Mouse (Mus musculus) embryonic facial prominence, embryonic 15.5 days (tissue): ENCODE data around the gene Sytl3. TPM values are rescaled to one million over a fixed set of nuclear protein-coding genes. Genes with fewer than 3 reads are reported as not detected.
"Not testable (repeated sequence)": the region's sequence is repeated elsewhere in the genome, so short reads cannot be mapped to it uniquely, and the experiment has no call there.

Experiments used
- ATAC-seq: fragments of 200-750 bp; cut with Nextera tagmentation; 2 replicates; pipeline ENCODE4 v1.8.0; 2017; ENCODE audit warnings: low read depth, moderate TSS enrichment; ENCODE audit not compliant: insufficient number of reproducible peaks, low FRiP score, low TSS enrichment
- H3K27ac ChIP-seq: fragments of 300-500 bp; sonication (generic); replicated peaks from 2 replicates; pipeline ENCODE4 v1.5.1; 2015; ENCODE audit warnings: mild to moderate bottlenecking, inconsistent platforms
- H3K27me3 ChIP-seq: fragments of 300-500 bp; sonication (generic); 2 replicates; pipeline ENCODE4 v1.6.1; 2015; ENCODE audit warnings: inconsistent platforms
- H3K36me3 ChIP-seq: fragments of 300-500 bp; sonication (generic); 2 replicates; pipeline ENCODE4 v1.6.1; 2015; ENCODE audit warnings: mild to moderate bottlenecking, inconsistent platforms
- H3K4me1 ChIP-seq: fragments of 300-500 bp; sonication (generic); 2 replicates; pipeline ENCODE4 v1.6.1; 2015; ENCODE audit warnings: inconsistent platforms
- H3K4me2 ChIP-seq: fragments of 300-500 bp; sonication (generic); replicated peaks from 2 replicates; pipeline ENCODE4 v1.6.1; 2015; ENCODE audit warnings: mild to moderate bottlenecking, inconsistent platforms
- H3K4me3 ChIP-seq: fragments of 300-500 bp; sonication (generic); replicated peaks from 2 replicates; pipeline ENCODE4 v1.5.1; 2015; ENCODE audit warnings: mild to moderate bottlenecking, inconsistent platforms
- H3K9ac ChIP-seq: fragments of 300-500 bp; sonication (generic); 2 replicates; pipeline ENCODE4 v1.6.1; 2015; ENCODE audit warnings: inconsistent platforms
- H3K9me3 ChIP-seq: fragments of 300-500 bp; sonication (generic); replicated peaks from 2 replicates; pipeline ENCODE4 v1.6.1; 2016; ENCODE audit warnings: inconsistent platforms
- whole genome bisulfite sequencing: fragments of 180-500 bp; shearing (Covaris S2); methylation state at CpG from one replicate; pipeline ENCODE4 v1.1.7; 2015; 5-methylcytosine and 5-hydroxymethylcytosine counted together
- polyA plus RNA-seq: library from polyadenylated mRNA; unstranded; fragments of >200 nt; fragmentation: Nextera tagmentation; extraction: Ambion mirVana; gene quantifications from 2 replicates; pipeline ENCODE4 v1.2.1, GENCODE M21; 2015

Sytl3 gene
- polyA plus RNA-seq, 1 experiment from 2014 or later, result 1.3 TPM

DNA sequence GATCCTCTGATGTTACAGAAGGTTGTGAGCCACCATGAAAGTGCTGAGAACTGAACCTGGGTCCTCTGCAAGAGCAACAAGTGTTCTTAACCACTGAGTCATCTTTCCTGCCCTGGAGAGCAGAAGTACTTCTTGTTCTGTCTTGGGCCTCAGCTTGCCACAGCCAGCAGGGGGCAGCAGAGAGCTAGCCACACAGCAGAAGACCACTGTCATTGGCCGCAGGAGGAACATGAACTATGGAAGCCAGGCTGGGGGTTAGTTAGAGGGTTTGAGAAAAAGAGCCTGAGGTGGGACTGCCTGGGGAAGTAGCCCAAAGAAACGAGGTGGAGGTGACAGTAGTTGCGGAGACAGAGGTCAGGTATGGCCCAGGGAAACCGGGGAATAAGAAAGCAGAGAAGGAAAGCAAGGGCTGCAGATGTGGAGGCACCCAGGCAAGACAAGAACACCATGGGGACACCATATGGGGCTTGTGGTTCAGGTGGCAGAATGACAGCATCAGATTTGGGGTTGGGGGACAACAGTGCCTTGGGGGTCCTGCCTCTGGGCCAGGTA, 38.4 kb downstream of the Sytl3 start:
- not testable (repeated sequence) for H3K4me1 ChIP-seq, H3K9me3 ChIP-seq, H3K4me2 ChIP-seq, H3K4me3 ChIP-seq, H3K27ac ChIP-seq, H3K9ac ChIP-seq, H3K27me3 ChIP-seq, H3K36me3 ChIP-seq
- 27% methylated on average over 4 of the region's 4 CpGs for WGBS
- ATAC-seq, result peak; percentile 25; the same call in 1 of the 2 replicates

DNA sequence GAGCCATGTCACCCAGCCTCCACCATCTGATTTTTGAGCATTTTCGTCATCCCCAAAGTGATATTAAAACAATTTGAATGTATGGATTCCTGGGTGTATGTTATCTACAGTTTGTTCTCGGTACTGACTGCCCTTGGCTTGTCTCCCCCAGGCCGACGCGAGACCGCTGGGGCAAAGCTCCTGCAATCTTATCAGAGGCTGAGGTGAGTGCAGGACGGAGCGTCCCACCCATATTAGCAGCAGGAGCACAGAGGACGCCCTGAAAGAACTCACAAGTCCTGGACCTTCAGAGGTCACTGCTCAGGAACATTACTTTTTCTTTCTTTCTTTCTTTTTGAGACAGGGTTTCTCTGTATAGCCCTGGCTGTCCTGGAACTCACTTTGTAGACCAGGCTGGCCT, 40.6 kb downstream of the Sytl3 start:
- H3K9ac ChIP-seq, H3K9me3 ChIP-seq, H3K36me3 ChIP-seq, H3K27me3 ChIP-seq, H3K27ac ChIP-seq, H3K4me3 ChIP-seq, ATAC-seq, H3K4me1 ChIP-seq, H3K4me2 ChIP-seq: not testable (repeated sequence)
- WGBS, result 90% methylated on average over 8 of the region's 9 CpGs

DNA sequence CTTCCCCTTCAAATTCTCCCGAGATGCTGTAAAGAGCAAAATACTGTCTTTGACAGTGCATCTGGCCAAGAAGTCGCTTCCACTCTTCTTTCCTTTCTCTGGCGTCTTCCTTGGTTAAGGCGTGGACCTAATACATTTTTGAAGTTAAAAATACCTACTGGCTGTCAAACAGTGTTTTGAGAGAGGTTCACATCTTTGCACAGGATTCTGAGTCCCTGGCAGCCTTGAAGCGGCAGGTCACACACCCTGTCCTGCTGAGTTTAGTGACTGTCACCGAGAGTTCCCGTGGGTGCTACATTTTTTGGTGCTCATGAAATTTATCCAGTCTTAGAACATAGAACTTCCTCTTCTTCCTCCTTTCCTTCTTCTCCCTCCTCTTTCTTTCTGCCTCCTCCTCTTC, 41.2 kb downstream of the Sytl3 start:
- ATAC-seq, H3K9ac ChIP-seq: not testable (repeated sequence)

DNA sequence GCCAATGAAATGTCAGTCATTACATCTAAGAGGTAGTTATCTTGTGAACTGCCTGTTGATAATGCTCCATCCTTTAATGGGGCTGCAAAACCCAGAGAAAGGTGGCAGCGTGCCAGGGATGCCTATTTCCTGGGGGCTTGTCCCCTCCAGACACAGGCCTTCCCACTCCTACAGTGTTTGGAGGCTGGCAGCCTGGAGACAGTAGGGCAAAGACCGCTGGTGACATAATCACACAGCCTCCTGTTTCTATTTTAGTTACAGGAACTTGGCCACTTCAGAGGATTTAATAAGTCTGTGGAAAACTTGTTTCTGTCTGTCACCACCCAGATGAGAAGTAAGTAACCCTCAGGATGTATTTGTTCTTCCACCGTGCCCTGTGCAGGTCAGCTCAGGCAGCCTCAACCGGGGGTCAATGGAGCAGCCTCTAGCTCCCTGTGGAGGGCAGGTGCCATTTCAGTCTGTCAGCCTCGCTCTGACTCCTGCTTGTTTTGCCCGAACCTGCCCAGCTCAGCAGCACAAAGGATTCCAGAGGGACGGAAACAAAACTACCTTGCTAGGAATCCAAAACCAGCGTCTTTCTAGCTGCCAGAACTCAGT, 43.8 kb downstream of the Sytl3 start:
- H3K4me3 ChIP-seq, H3K27ac ChIP-seq, H3K9me3 ChIP-seq, H3K4me2 ChIP-seq, H3K9ac ChIP-seq, H3K4me1 ChIP-seq, ATAC-seq, H3K27me3 ChIP-seq, H3K36me3 ChIP-seq: not testable (repeated sequence)
- 17% methylated on average over 3 of the region's 8 CpGs for WGBS

More for the DNA sequence above, 41.2 kb downstream of the Sytl3 start:
- H3K36me3 ChIP-seq, H3K4me1 ChIP-seq, H3K4me3 ChIP-seq, H3K27me3 ChIP-seq, H3K9me3 ChIP-seq, H3K27ac ChIP-seq, H3K4me2 ChIP-seq: not testable (repeated sequence)
- WGBS, result 76% methylated on average over 4 of the region's 7 CpGs

DNA sequence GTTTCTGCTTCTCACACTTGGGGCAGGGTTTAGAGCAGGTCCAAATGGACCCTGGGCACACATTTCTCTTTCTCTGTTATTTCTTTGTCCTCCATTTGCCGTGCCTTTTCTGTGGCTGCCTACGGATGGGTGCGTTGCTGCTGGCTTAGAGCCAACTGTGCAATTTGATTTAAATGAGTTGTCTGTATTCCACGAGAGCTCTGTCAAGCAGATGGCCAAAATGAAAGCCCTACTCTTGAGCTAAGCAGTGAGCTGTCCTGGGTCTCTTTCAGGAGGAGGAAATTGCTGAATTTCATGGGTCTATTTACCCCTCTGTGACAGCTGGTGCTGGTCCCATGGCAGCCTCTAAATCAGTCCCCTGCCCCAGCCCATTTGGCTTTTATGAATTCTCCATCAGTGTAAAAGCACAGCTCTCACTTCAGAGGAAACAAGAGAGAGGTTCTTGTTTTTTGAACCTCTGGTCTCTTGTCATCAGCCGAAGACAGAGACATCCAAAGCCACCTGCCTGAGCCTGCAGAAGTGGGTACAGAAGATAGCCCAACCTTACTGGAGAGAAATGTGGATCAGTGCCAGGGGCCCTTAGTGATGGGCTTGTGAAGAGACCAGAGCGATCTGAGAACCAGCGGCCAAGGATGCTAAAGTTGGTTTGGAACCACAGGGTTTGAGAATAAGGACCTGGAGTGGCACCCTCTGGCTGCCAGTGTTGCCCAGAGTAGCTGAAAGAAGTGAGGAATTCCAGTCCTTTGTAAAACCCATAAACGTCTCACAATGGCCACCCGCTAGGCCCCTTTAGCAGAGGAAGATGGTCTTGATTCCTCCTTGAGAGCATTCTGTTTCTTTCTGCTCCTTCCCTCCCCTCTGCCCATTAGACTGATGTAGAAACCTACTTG, 44.7 kb downstream of the Sytl3 start:
- not testable (repeated sequence) for H3K36me3 ChIP-seq, H3K9me3 ChIP-seq, H3K27me3 ChIP-seq, H3K4me2 ChIP-seq, H3K4me3 ChIP-seq, ATAC-seq, H3K4me1 ChIP-seq, H3K9ac ChIP-seq, H3K27ac ChIP-seq
- 48% methylated on average over 9 of the region's 9 CpGs for WGBS

DNA sequence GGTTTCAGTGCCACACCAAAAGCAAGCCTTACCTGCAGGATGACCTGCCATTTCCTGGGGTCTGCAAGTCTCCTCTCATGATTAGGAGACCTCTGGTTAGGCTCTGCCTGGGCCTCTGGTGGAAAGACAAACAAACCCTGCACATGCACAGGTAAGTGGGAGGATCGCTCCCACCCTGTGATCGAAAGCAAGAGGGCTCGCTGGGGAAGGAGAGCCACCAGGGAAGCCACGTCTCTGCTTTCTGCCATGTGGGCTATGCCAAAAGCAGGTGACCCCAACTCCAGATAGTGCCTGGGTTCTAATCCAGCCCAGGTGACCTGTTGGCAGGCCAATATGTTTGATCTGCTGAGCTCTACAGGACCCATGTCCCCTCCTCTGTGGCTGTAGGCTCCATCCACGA, 47.6 kb downstream of the Sytl3 start:
- not testable (repeated sequence) for H3K4me3 ChIP-seq, ATAC-seq, H3K27ac ChIP-seq, H3K9ac ChIP-seq, H3K36me3 ChIP-seq, H3K9me3 ChIP-seq, H3K4me2 ChIP-seq, H3K27me3 ChIP-seq, H3K4me1 ChIP-seq
- WGBS, result 88% methylated on average over 5 of the region's 5 CpGs

DNA sequence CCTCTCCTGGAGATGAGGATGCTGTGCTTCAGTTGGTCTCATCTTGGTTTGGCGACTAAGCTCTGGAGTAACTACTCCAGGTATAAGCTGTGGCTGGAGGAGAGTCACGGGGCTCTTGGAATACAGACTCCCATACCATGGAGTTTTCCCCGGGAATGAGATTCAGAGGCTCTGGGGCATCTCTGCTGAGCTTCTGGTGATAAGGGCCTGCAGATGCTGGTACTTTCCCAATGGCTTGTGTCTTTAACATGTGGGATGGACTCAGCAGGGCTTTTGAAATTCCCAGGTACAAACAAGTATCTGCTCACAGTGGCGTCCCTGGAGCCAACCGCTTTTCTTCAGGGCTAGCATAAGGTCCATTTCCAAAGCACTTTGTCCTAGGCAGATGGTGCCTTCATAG, 48.5 kb downstream of the Sytl3 start:
- H3K4me1 ChIP-seq, H3K36me3 ChIP-seq, H3K27me3 ChIP-seq, H3K4me2 ChIP-seq, H3K9ac ChIP-seq, H3K27ac ChIP-seq, ATAC-seq, H3K9me3 ChIP-seq, H3K4me3 ChIP-seq: not testable (repeated sequence)
- 84% methylated on average over 5 of the region's 5 CpGs for WGBS

DNA sequence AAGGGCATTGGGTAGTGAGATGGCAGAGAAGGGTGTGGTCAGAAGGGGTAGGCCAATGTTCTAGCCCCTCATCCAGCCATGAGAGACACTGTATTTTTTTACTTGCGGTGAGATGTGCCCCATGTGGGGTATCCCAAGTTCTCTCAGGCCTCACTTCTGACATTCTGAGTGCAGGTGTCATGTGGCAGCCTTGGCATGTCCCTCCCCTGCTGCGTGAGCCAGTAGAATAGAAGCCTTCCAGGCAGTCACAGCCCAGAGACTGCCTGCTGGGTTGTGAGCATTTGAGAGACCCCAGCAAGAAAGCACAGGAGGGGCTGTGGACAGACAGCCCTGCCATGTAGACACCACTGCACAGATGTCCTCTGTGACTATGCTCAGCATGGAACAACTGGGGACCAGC, 49.3 kb downstream of the Sytl3 start:
- H3K27me3 ChIP-seq, H3K9me3 ChIP-seq, H3K4me3 ChIP-seq, H3K9ac ChIP-seq, H3K4me2 ChIP-seq, ATAC-seq, H3K36me3 ChIP-seq, H3K27ac ChIP-seq, H3K4me1 ChIP-seq: not testable (repeated sequence)
- 72% methylated on average over 2 of the region's 2 CpGs for WGBS

DNA sequence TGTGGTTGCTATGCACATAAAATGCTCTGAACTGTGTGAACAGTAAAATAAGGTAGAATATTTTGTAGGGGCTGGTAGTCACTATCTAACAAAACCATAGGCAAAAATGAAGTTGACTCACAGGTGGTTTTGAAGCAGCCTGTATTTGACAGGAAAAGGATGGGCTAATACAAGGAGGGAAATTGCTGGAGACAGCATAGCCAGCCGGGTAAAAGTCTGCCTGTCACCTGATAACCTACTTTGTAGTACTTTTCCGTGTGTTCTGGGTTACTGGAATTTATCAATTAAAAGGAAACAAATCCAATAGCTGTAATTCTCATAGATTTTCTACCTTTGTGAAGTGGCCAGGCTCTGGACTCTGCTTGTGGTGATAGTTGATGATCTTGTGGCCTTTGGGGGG, 54.6 kb downstream of the Sytl3 start:
- ATAC-seq, H3K4me2 ChIP-seq, H3K27ac ChIP-seq, H3K4me3 ChIP-seq, H3K4me1 ChIP-seq, H3K9me3 ChIP-seq, H3K27me3 ChIP-seq, H3K36me3 ChIP-seq, H3K9ac ChIP-seq: not testable (repeated sequence)
- WGBS, result 51% methylated on average over 2 of the region's 2 CpGs

DNA sequence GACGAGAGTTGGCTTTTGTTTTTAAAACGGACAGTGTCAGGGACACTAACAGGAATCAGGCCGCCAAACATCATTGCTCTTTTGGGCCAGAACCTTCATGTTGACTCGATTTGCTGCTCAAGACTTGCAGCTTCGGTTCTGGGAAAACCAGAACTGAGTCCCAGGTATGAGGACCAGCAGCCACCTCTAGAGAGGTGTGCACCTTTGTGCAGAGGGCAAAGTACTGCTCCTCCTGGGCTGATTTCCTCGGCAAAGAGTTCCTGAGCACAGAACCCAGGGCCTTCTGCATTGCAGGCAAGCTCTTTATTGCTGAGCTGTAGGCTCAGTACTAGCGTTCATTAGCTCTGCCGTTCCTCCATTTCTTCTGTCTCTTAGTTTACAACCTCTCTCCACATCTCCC, 55.1 kb downstream of the Sytl3 start:
- H3K9ac ChIP-seq, H3K4me3 ChIP-seq, H3K4me1 ChIP-seq, H3K27ac ChIP-seq, H3K9me3 ChIP-seq, H3K36me3 ChIP-seq, H3K27me3 ChIP-seq, H3K4me2 ChIP-seq, ATAC-seq: not testable (repeated sequence)
- 77% methylated on average over 8 of the region's 8 CpGs for WGBS

DNA sequence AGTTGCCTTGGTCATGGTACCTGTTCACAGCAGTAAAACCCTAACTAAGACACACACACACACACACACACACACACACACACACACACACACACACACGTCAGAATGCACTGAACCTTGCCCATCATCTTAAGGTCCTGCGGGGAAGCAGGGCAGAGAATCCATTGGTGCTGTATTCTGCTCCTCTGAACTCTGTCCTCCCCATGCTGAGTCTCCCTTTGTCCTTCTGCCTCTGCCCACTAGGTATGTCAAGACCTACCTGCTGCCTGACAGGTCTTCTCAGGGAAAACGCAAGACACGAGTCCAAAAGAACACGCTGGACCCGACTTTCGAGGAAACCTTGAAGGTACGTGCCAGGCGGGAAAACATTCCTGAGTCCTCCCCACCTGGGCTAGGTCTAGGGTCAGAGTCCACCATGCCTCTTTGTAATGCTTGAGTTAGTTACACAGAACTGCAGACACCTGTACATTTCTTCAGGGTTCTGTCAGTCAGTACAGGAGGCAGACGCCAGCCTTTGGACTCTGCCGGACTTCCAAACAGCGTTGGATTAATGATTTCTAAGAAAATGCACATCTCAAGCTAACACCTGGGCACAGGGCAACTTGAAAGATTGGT, 69.2 kb downstream of the Sytl3 start:
- whole genome bisulfite sequencing, result 92% methylated on average over 12 of the region's 12 CpGs
- 0 out of 2 replicates have a peak, but pooled peaks cover 3% of the 10 kb centered on the region for H3K4me1 ChIP-seq

More for the DNA sequence above, 69.2 kb downstream of the Sytl3 start:
- Histone ChIP-seq H3K4me2 (no peak overlapping the region), H3K36me3 (no peaks in the 10 kb centered on the region), H3K27ac (no peak overlapping the region), H3K9ac (no peak overlapping the region), H3K27me3 (no peaks in the 10 kb centered on the region), H3K4me3 (no peak overlapping the region), H3K9me3 (no peaks in the 10 kb centered on the region)
- ATAC-seq, result no peak
